Mouse (Mus musculus) erythroblast, embryonic 14.5 days (primary cell): ENCODE results near the gene Kcnv2.

ENCODE experiments used
- GATA1 ChIP-seq: IDR thresholded peaks from 2 replicates; pipeline ENCODE4 v1.6.1; 2012; ENCODE audit warnings: low read length, inconsistent platforms, mixed read lengths
- TAL1 ChIP-seq: IDR thresholded peaks from 3 replicates; pipeline ENCODE4 v1.6.1; 2012; ENCODE audit warnings: low read length, inconsistent platforms, mixed read lengths

DNA sequence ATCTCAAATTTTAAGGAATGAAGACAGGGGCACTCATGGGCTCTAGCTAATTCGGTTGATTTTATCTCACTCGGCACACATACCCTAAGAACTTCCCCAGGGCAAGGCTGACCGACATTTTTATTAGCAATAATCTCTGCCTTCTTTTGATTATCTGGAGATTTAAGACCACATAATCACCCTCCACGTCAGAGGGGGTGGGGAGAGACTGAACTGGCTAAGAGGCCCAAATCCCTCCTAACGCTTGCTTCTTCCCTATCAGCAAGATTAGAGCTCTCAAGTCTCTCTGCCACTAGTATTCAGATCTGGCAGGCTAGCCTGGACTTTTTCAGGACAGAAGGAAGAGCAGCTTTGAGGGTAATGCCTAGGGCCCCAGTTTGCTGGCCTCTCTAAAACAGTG, at the start of gene Kcnv2:
- TF ChIP-seq TAL1 (no peak), GATA1 (no peak)
